Mouse (Mus musculus) neural tube, embryonic 12.5 days (tissue): ENCODE data around the gene Prss32. TPM values are rescaled to one million over a fixed set of nuclear protein-coding genes. Genes with fewer than 3 reads are reported as not detected.

Experiments used
- microRNA-seq: library from miRNA; unstranded; fragments of <30 nt; microRNA quantifications from one replicate; pipeline ENCODE4, GENCODE M21; 2017
- polyA plus RNA-seq: library from polyadenylated mRNA; unstranded; fragments of >200 nt; fragmentation: Nextera tagmentation; extraction: Ambion mirVana; gene quantifications from 2 replicates; pipeline ENCODE4 v1.2.1, GENCODE M21; 2016

Gene Prss32
- polyA plus RNA-seq, 1 experiment from 2014 or later: not detected

Small RNAs within 50 kb of the gene (microRNA-seq; reads per million reads assigned to microRNA genes)
- 2.4 reads per million, percentile 4 among the genes with 10 or more reads in this experiment for gene Mir5125

Other genes with a start within 250 kb of the Prss32 start
- 23.8 and 26.6 TPM in 2 replicates for gene Zfp13, start 244.4 kb upstream of the Prss32 start, polyA plus RNA-seq
- 0.32 TPM in 1 of 2 replicates, not detected in the other for gene Zscan10, start 243.0 kb upstream of the Prss32 start, polyA plus RNA-seq
- 1.6 TPM in 2 replicates for gene Mmp25, start 198.6 kb upstream of the Prss32 start, polyA plus RNA-seq
- 0.42 and 0.80 TPM in 2 replicates for gene Bicdl2, start 183.3 kb upstream of the Prss32 start, polyA plus RNA-seq
- gene Hcfc1r1, start 170.3 kb upstream of the Prss32 start, polyA plus RNA-seq: 69.2 and 74.4 TPM in 2 replicates
- gene Thoc6, start 170.0 kb upstream of the Prss32 start, polyA plus RNA-seq: 54.0 and 57.6 TPM in 2 replicates
- gene Tnfrsf12a, start 166.4 kb upstream of the Prss32 start, polyA plus RNA-seq: 3.1 and 3.9 TPM in 2 replicates
- gene Cldn6, start 164.6 kb upstream of the Prss32 start, polyA plus RNA-seq: 2.7 and 3.6 TPM in 2 replicates
- gene Cldn9, start 159.8 kb upstream of the Prss32 start, polyA plus RNA-seq: 0.74 and 1.9 TPM in 2 replicates
- gene 1520401A03Rik, start 121.1 kb upstream of the Prss32 start, polyA plus RNA-seq: 0.79 and 1.1 TPM in 2 replicates
- 32.7 and 34.1 TPM in 2 replicates for gene Pkmyt1, start 117.5 kb upstream of the Prss32 start, polyA plus RNA-seq
- 41.7 and 41.8 TPM in 2 replicates for gene Paqr4, start 103.0 kb upstream of the Prss32 start, polyA plus RNA-seq
- gene Kremen2, start 98.0 kb upstream of the Prss32 start, polyA plus RNA-seq: 5.8 and 6.1 TPM in 2 replicates
- gene Flywch1, start 72.3 kb upstream of the Prss32 start, polyA plus RNA-seq: 234 and 241 TPM in 2 replicates
- 47.0 and 47.5 TPM in 2 replicates for gene Flywch2, start 57.8 kb upstream of the Prss32 start, polyA plus RNA-seq
- 617 and 693 TPM in 2 replicates for gene Srrm2, start 53.3 kb upstream of the Prss32 start, polyA plus RNA-seq
- gene Elob, start 14.7 kb upstream of the Prss32 start, polyA plus RNA-seq: 1,078 and 1,213 TPM in 2 replicates
- gene Prss33, start 7.8 kb upstream of the Prss32 start, polyA plus RNA-seq: not detected in 2 replicates
- gene Prss41, start 317 bp downstream of the Prss32 start, polyA plus RNA-seq: 1.2 and 1.7 TPM in 2 replicates
- gene Prss21, start 24.2 kb downstream of the Prss32 start, polyA plus RNA-seq: not detected in 2 replicates
- not detected in 2 replicates for gene Dcpp1, start 37.0 kb downstream of the Prss32 start, polyA plus RNA-seq
- gene Dcpp2, start 37.0 kb downstream of the Prss32 start, polyA plus RNA-seq: not detected in 2 replicates
- gene Dcpp3, start 73.6 kb downstream of the Prss32 start, polyA plus RNA-seq: not detected in 2 replicates
- not detected in 2 replicates for gene Sbp, start 97.8 kb downstream of the Prss32 start, polyA plus RNA-seq
- not detected in 2 replicates for gene Sbpl, start 111.4 kb downstream of the Prss32 start, polyA plus RNA-seq
- gene Prss30, start 136.7 kb downstream of the Prss32 start, polyA plus RNA-seq: not detected in 2 replicates
- gene Prss22, start 154.2 kb downstream of the Prss32 start, polyA plus RNA-seq: 0.24 TPM in 1 of 2 replicates, not detected in the other
- 0.15 and 0.35 TPM in 2 replicates for gene Prss27, start 194.3 kb downstream of the Prss32 start, polyA plus RNA-seq
- gene Kctd5, start 229.6 kb downstream of the Prss32 start, polyA plus RNA-seq: 99.4 and 99.6 TPM in 2 replicates